Comparison of ENCODE assay signal across 18 mouse cellular contexts in genomic region chr3:132880826-132881225, GRCm38 (mm10).
DNase-seq lines count a peak whose midpoint lies in the region; ATAC-seq and TF ChIP-seq lines count a peak whose summit lies in the region.
"Had no signal": no experiment of that assay in that cellular context is flagged by ENCODE, and none has a peak within 500 bp of the region (broad histone marks: within the 10 kb centered on the region; RNA-seq: fewer than 3 reads in every experiment).

No protein-coding gene starts in this region.

- no peak for TF ChIP-seq CTCF in brain, embryonic 14.5 days (IDR thresholded peaks at IDR 0.05; ENCODE audit: borderline replicate concordance, extremely low read depth, insufficient read depth, insufficient read length)
- no peak for TF ChIP-seq CTCF in hindbrain, postnatal 0 days (IDR thresholded peaks at IDR 0.05; ENCODE audit: low read depth)
- no peak for TF ChIP-seq CTCF in cerebellum, adult 2 months (IDR thresholded peaks at IDR 0.05; ENCODE audit: borderline replicate concordance, insufficient read depth, low read depth, low read length)

- H3K27me3 ChIP-seq in hindbrain, postnatal 0 days (ENCODE audit: insufficient read depth, low read length), result no peaks in the 10 kb centered on the region
- no peaks in the 10 kb centered on the region for H3K27me3 ChIP-seq in midbrain, embryonic 11.5 days (ENCODE audit: control insufficient read depth, insufficient read depth, low read length)
- H3K27me3 ChIP-seq in cerebellum, adult 2 months (ENCODE audit: control insufficient read depth, insufficient read depth, low read length), result no peaks in the 10 kb centered on the region
- H3K27me3 ChIP-seq: limb, embryonic 13.5 days had no signal

- no peak overlapping the region for H3K9ac ChIP-seq in hindbrain, postnatal 0 days (replicated peaks; ENCODE audit: low read length)
- H3K9ac ChIP-seq in midbrain, embryonic 11.5 days (ENCODE audit: low read length), result no peak overlapping the region
- H3K9ac ChIP-seq: limb, embryonic 13.5 days had no signal

- no peak for DNase-seq in frontal cortex, adult 2 months (ENCODE audit: extremely low spot score in 1 of 2, low spot score in 1 of 2)
- peak; percentile 74 for DNase-seq in brain, embryonic 14.5 days (ENCODE audit: low read depth)
- DNase-seq in hindbrain, postnatal 0 days (ENCODE audit: low spot score), result peak; percentile 61
- DNase-seq in midbrain, embryonic 11.5 days (ENCODE audit: low spot score, missing footprints), result peak; percentile 81
- no peak for DNase-seq in cerebellum, adult 2 months
- no peak for DNase-seq in testis, postnatal 14 days (ENCODE audit: low spot score)
- DNase-seq: cerebellum, postnatal 36 days; gastrocnemius, postnatal 14 days; kidney, postnatal 4 days; right cerebral cortex, postnatal 4 days; thymus, adult 18-20 months had no signal

- no peak overlapping the region for H3K27ac ChIP-seq in hindbrain, postnatal 0 days
- no peak overlapping the region for H3K27ac ChIP-seq in midbrain, embryonic 11.5 days (ENCODE audit: low read depth, low read length)
- H3K27ac ChIP-seq in cerebellum, adult 2 months (ENCODE audit: insufficient read depth, low read length), result no peak overlapping the region
- H3K27ac ChIP-seq: embryonic facial prominence, embryonic 10.5 days; limb, embryonic 13.5 days had no signal

- no peaks in the 10 kb centered on the region for H3K9me3 ChIP-seq in hindbrain, postnatal 0 days (ENCODE audit: low read length)
- no peaks in the 10 kb centered on the region for H3K9me3 ChIP-seq in midbrain, embryonic 11.5 days (ENCODE audit: control insufficient read depth, low read length)
- H3K9me3 ChIP-seq: embryonic facial prominence, embryonic 10.5 days; limb, embryonic 13.5 days had no signal

- 39% methylated on average over 9 of the region's 9 CpGs for WGBS in hindbrain, postnatal 0 days
- WGBS in midbrain, embryonic 11.5 days, result 62% methylated on average over 9 of the region's 9 CpGs
- 35% methylated on average over 9 of the region's 9 CpGs for WGBS in cerebellum, adult 2 months

- peak; percentile 53 for ATAC-seq in frontal cortex, adult (ENCODE audit: low TSS enrichment)
- peak; percentile 75 for ATAC-seq in hindbrain, postnatal 0 days
- ATAC-seq in midbrain, embryonic 11.5 days (ENCODE audit: low FRiP score), result no peak
- ATAC-seq in granulocyte monocyte progenitor cell, adult 5-6 weeks (replicated peaks; ENCODE audit: poor library complexity, severe bottlenecking), result no peak
- ATAC-seq: intestine, embryonic 16.5 days had no signal

- TF ChIP-seq POLR2A in brain, embryonic 14.5 days (IDR thresholded peaks at IDR 0.05; ENCODE audit: borderline replicate concordance, extremely low read depth, insufficient read depth, insufficient read length, poor library complexity, severe bottlenecking), result no peak
- no peak for TF ChIP-seq POLR2A in cerebellum, adult 2 months (IDR thresholded peaks at IDR 0.05; ENCODE audit: borderline replicate concordance, insufficient read depth, low read length)

- no peaks in the 10 kb centered on the region for H3K36me3 ChIP-seq in hindbrain, postnatal 0 days (ENCODE audit: insufficient read depth, low read length)
- no peaks in the 10 kb centered on the region for H3K36me3 ChIP-seq in midbrain, embryonic 11.5 days (ENCODE audit: control insufficient read depth, insufficient read depth, low read length)
- H3K36me3 ChIP-seq: embryonic facial prominence, embryonic 10.5 days; limb, embryonic 13.5 days had no signal

- H3K4me2 ChIP-seq in hindbrain, postnatal 0 days (ENCODE audit: low read depth, low read length), result peak overlapping the region; percentile 19
- H3K4me2 ChIP-seq in midbrain, embryonic 11.5 days, result no peak overlapping the region
- H3K4me2 ChIP-seq: heart, embryonic 11.5 days; limb, embryonic 13.5 days had no signal

- H3K4me3 ChIP-seq in hindbrain, postnatal 0 days (ENCODE audit: low read length), result no peak overlapping the region
- H3K4me3 ChIP-seq in midbrain, embryonic 11.5 days (ENCODE audit: low read depth, low read length), result no peak overlapping the region
- H3K4me3 ChIP-seq in cerebellum, adult 2 months (replicated peaks; ENCODE audit: insufficient read depth, low read depth, low read length), result no peak overlapping the region
- H3K4me3 ChIP-seq: embryonic facial prominence, embryonic 10.5 days; erythroblast, embryonic 14.5 days; limb, embryonic 13.5 days had no signal

- H3K4me1 ChIP-seq in hindbrain, postnatal 0 days (ENCODE audit: insufficient read depth, low read length), result no peaks in the 10 kb centered on the region; the same call in none of the 2 replicates
- no peaks in the 10 kb centered on the region for H3K4me1 ChIP-seq in midbrain, embryonic 11.5 days (ENCODE audit: control insufficient read depth, insufficient read depth, low read length)
- no peaks in the 10 kb centered on the region for H3K4me1 ChIP-seq in cerebellum, adult 2 months (ENCODE audit: control insufficient read depth, insufficient read depth, low read length)

Comparison
In these comparisons a context has a peak if more than half of its experiments do, and no peak if none do; other contexts are left out.
1. ATAC-seq: peak in frontal cortex, adult (single experiment) and hindbrain, postnatal 0 days (single experiment); none in midbrain, embryonic 11.5 days (single experiment) and granulocyte monocyte progenitor cell, adult 5-6 weeks (single experiment).
2. DNase-seq: peak in brain, embryonic 14.5 days (single experiment), hindbrain, postnatal 0 days (single experiment) and midbrain, embryonic 11.5 days (single experiment); none in frontal cortex, adult 2 months (0 of 2), cerebellum, adult 2 months (0 of 2) and testis, postnatal 14 days (single experiment).